13 mouse cellular contexts compared by ENCODE assay signal in the genomic region with DNA sequence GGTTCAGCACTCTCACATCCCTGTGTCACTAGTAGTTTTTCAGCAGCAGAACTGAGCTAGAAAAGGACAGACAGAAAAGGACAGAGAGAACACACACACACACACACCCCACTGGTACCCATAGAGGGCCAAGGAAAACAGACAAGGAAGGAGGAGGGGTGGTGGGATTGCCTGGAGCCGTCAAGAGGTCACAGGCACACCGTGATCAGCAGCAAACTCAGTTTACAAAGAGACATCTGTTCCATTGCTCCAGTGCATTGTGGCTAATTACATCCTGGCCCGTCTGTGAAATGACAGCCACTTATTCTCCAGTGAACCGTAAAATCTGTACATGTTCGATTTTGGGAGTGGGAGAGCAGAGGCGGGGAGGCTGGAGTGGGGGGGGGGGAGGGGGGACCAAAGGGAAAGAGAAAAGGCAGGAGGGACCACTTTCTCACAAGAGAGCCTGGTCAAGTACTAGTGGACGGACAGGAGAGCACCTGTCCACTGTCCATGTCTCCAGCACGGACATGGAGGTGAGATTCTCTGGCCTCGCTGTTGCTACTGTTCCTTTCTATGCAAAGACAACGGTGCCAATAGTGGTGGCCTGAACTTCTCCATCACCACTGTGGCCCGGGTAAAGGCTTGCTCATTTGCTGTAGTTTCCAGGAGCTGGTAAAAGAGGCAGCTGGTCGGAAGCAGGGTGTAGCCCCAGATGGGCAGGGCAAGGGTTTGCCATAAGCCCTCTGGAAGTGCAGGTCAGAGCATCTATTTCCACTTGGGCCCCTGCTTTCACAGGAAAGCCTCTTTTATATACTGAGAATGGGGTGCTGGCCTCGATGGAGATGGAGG.
A peak's percentile ranks its signal among the peaks of the same experiment; 100 is the strongest.
DNase-seq lines count a peak whose midpoint lies in the region; ATAC-seq lines count a peak whose summit lies in the region.
"Had no signal": no experiment of that assay in that cellular context is flagged by ENCODE, and none has a peak within 500 bp of the region (broad histone marks: within the 10 kb centered on the region; RNA-seq: fewer than 3 reads in every experiment).

No protein-coding gene starts in this region.

- DNase-seq in MN1 (ENCODE audit: low spot score), result peak; percentile 55
- peak; percentile 71 for DNase-seq in embryonic facial prominence, embryonic 11.5 days (ENCODE audit: low spot score)
- peak; percentile 66 for DNase-seq in hindbrain, embryonic 11.5 days (ENCODE audit: low spot score)
- peak; percentile 62 for DNase-seq in midbrain, embryonic 14.5 days
- DNase-seq in adrenal gland, adult (ENCODE audit: inconsistent age in 2 of 2, low spot score in 1 of 2), result no peak
- no peak for DNase-seq in frontal cortex, postnatal 36 days (ENCODE audit: low spot score in 2 of 2)
- DNase-seq in right cerebral cortex, postnatal 4 days, result no peak
- no peak for DNase-seq in kidney, adult 8-10 months
- DNase-seq: adrenal gland, postnatal 10 days; cerebellum, adult 11 months; heart, postnatal 10 days; kidney, adult 9 months had no signal

- H3K4me2 ChIP-seq in embryonic facial prominence, embryonic 11.5 days (ENCODE audit: low read depth, low read length), result no peak overlapping the region
- no peak overlapping the region for H3K4me2 ChIP-seq in hindbrain, embryonic 11.5 days (replicated peaks; ENCODE audit: low read depth, low read length)
- no peak overlapping the region for H3K4me2 ChIP-seq in midbrain, embryonic 14.5 days (ENCODE audit: low read length)

- H3K27ac ChIP-seq in embryonic facial prominence, embryonic 11.5 days (replicated peaks; ENCODE audit: low read depth, low read length), result no peak overlapping the region; the same call in 1 of the 2 replicates
- peak overlapping the region; percentile 42 for H3K27ac ChIP-seq in hindbrain, embryonic 11.5 days (ENCODE audit: low read depth, low read length)
- H3K27ac ChIP-seq in midbrain, embryonic 14.5 days (replicated peaks; ENCODE audit: low read depth, low read length), result peak overlapping the region; percentile 67
- H3K27ac ChIP-seq: liver, embryonic 14.5 days had no signal

- WGBS in embryonic facial prominence, embryonic 11.5 days, result 18% methylated on average over 11 of the region's 13 CpGs
- WGBS in hindbrain, embryonic 11.5 days, result 21% methylated on average over 13 of the region's 13 CpGs
- WGBS in midbrain, embryonic 14.5 days, result 15% methylated on average over 13 of the region's 13 CpGs

- no peaks in the 10 kb centered on the region for H3K27me3 ChIP-seq in embryonic facial prominence, embryonic 11.5 days (ENCODE audit: control insufficient read depth, insufficient read depth, low read length)
- peaks cover 3% of the 10 kb centered on the region for H3K27me3 ChIP-seq in hindbrain, embryonic 11.5 days (ENCODE audit: control insufficient read depth, insufficient read depth, low read length)
- H3K27me3 ChIP-seq in midbrain, embryonic 14.5 days (ENCODE audit: control insufficient read depth, insufficient read depth, low read length), result no peaks in the 10 kb centered on the region

- no peak overlapping the region for H3K9ac ChIP-seq in embryonic facial prominence, embryonic 11.5 days (replicated peaks; ENCODE audit: low read length)
- no peak overlapping the region for H3K9ac ChIP-seq in hindbrain, embryonic 11.5 days (ENCODE audit: low read depth, low read length)
- no peak overlapping the region for H3K9ac ChIP-seq in midbrain, embryonic 14.5 days (replicated peaks; ENCODE audit: low read length)
- H3K9ac ChIP-seq: liver, embryonic 14.5 days had no signal

- H3K4me1 ChIP-seq in embryonic facial prominence, embryonic 11.5 days (ENCODE audit: control insufficient read depth, insufficient read depth, low read length), result peaks cover 11% of the 10 kb centered on the region
- H3K4me1 ChIP-seq in hindbrain, embryonic 11.5 days (replicated peaks; ENCODE audit: control insufficient read depth, insufficient read depth, low read length), result peaks cover 8% of the 10 kb centered on the region
- peaks cover 51% of the 10 kb centered on the region for H3K4me1 ChIP-seq in midbrain, embryonic 14.5 days (ENCODE audit: control insufficient read depth, insufficient read depth, low read length)

- H3K36me3 ChIP-seq in embryonic facial prominence, embryonic 11.5 days (replicated peaks; ENCODE audit: control insufficient read depth, insufficient read depth, low read depth, low read length), result no peaks in the 10 kb centered on the region
- H3K36me3 ChIP-seq in hindbrain, embryonic 11.5 days (ENCODE audit: control insufficient read depth, insufficient read depth, low read length), result no peaks in the 10 kb centered on the region
- H3K36me3 ChIP-seq in midbrain, embryonic 14.5 days (ENCODE audit: control insufficient read depth, insufficient read depth, low read length), result no peaks in the 10 kb centered on the region

- peak; percentile 85 for ATAC-seq in embryonic facial prominence, embryonic 11.5 days (replicated peaks; ENCODE audit: insufficient number of reproducible peaks, low FRiP score, low TSS enrichment, low read depth)
- ATAC-seq in hindbrain, embryonic 11.5 days (ENCODE audit: low FRiP score), result peak; percentile 86
- ATAC-seq in midbrain, embryonic 14.5 days (ENCODE audit: low FRiP score, low TSS enrichment), result peak; percentile 73; the same call in 1 of the 2 replicates

- H3K9me3 ChIP-seq in embryonic facial prominence, embryonic 11.5 days (replicated peaks; ENCODE audit: control insufficient read depth, low read length), result no peaks in the 10 kb centered on the region
- no peaks in the 10 kb centered on the region for H3K9me3 ChIP-seq in hindbrain, embryonic 11.5 days (ENCODE audit: control insufficient read depth, low read length)
- H3K9me3 ChIP-seq in midbrain, embryonic 14.5 days (ENCODE audit: control insufficient read depth, low read length), result no peaks in the 10 kb centered on the region

- no peak overlapping the region for H3K4me3 ChIP-seq in embryonic facial prominence, embryonic 11.5 days (ENCODE audit: low read depth, low read length)
- no peak overlapping the region for H3K4me3 ChIP-seq in hindbrain, embryonic 11.5 days (ENCODE audit: low read depth, low read length)
- no peak overlapping the region for H3K4me3 ChIP-seq in midbrain, embryonic 14.5 days (replicated peaks; ENCODE audit: low read depth, low read length)

Comparison
In these comparisons a context has a peak if more than half of its experiments do, and no peak if none do; other contexts are left out.
1. DNase-seq: peak in MN1 (single experiment), embryonic facial prominence, embryonic 11.5 days (single experiment), hindbrain, embryonic 11.5 days (single experiment) and midbrain, embryonic 14.5 days (single experiment); none in adrenal gland, adult (0 of 2), frontal cortex, postnatal 36 days (0 of 2), right cerebral cortex, postnatal 4 days (single experiment) and kidney, adult 8-10 months (0 of 2).
2. Peak in every context shown above with its lines, with median percentiles within 50 percentile points of each other: ATAC-seq.